Mouse (Mus musculus): ENCODE results near the gene Sdhaf1. TPM values are rescaled to one million over a fixed set of nuclear protein-coding genes. Genes with fewer than 3 reads are reported as not detected.

Sdhaf1 gene
- polyA plus RNA-seq, 1 experiment from 2014 or later = 6.4 TPM

GRCm38 (mm10) chr7:30282740-30283139 lies 41.0 kb downstream of the Sdhaf1 start:
- ChIA-PET POLR2A (no interaction called here), CTCF (interaction anchor here (1.5 to 1.7 kb wide), 2 partner anchors 18 to 50 kb away, joined by 3 to 5 read pairs; no protein-coding TSS in a partner anchor)
- DNase-seq (ENCODE audit: low read depth, low spot score) (no peak), ATAC-seq (no peak)
- in situ Hi-C loops (cut with MboI; ENCODE audit: low pct_unique_long_range_greater_than_20kb) = no loop called here
- TF ChIP-seq CTCF (IDR thresholded peaks at IDR 0.05) = no peak
- no peaks in the 10 kb centered on the region for H3K27me3 ChIP-seq

GRCm38 (mm10) chr7:30281522-30281921 lies 42.2 kb downstream of the Sdhaf1 start:
- no peak for TF ChIP-seq CTCF (IDR thresholded peaks at IDR 0.05)
- in situ Hi-C loops (cut with MboI; ENCODE audit: low pct_unique_long_range_greater_than_20kb) = no loop called here
- ChIA-PET CTCF (interaction anchor here (0.9 to 1.7 kb wide), 2 partner anchors 10 to 19 kb away, joined by 3 to 5 read pairs; partner anchors contain the start of gene Clip3), POLR2A (no interaction called here)
- DNase-seq (ENCODE audit: low read depth, low spot score) = no peak
- ATAC-seq = no peak
- H3K27me3 ChIP-seq = no peaks in the 10 kb centered on the region

- TF ChIP-seq CTCF (IDR thresholded peaks at IDR 0.05) = no peak
- POLR2A ChIA-PET = interaction anchor here (0.7 kb wide), 1 partner anchor 223 kb away, joined by 3 read pairs; no protein-coding TSS in a partner anchor
- in situ Hi-C loops (cut with MboI; ENCODE audit: low pct_unique_long_range_greater_than_20kb) = no loop called here
- no peaks in the 10 kb centered on the region for H3K27me3 ChIP-seq
- peak; percentile 71 for ATAC-seq
- CTCF ChIA-PET = interaction anchor here (0.9 to 1.5 kb wide), 4 partner anchors 11 to 64 kb away, joined by 3 to 4 read pairs (median 3); partner anchors contain the start of genes Clip3, Polr2i and Tbcb
- DNase-seq (ENCODE audit: low read depth, low spot score) = peak; percentile 72
Measured at GRCm38 (mm10) chr7:30280670-30281138, 43.0 kb downstream of the Sdhaf1 start.

- DNase-seq (ENCODE audit: low read depth, low spot score) (peak; percentile 75), ATAC-seq (peak; percentile 83)
- in situ Hi-C loops (cut with MboI; ENCODE audit: low pct_unique_long_range_greater_than_20kb) = no loop called here
- TF ChIP-seq CTCF (IDR thresholded peaks at IDR 0.05) = no peak
- H3K27me3 ChIP-seq = no peaks in the 10 kb centered on the region
- CTCF ChIA-PET = interaction anchor here (1.0 to 1.5 kb wide), 3 partner anchors 20 to 63 kb away, joined by 3 to 4 read pairs (median 3); partner anchors contain the start of genes Polr2i and Tbcb
- POLR2A ChIA-PET = interaction anchor here (0.7 kb wide), 1 partner anchor 223 kb away, joined by 3 read pairs; no protein-coding TSS in a partner anchor
Measured at GRCm38 (mm10) chr7:30279951-30280669, 43.6 kb downstream of the Sdhaf1 start, which contains the start of the genes Thap8 and Wdr62. TSS of gene Thap8 (plus strand) at chr7:30280094. TSS of gene Wdr62 (minus strand) at chr7:30280419.

- CTCF ChIA-PET = interaction anchor here (1.5 kb wide), 1 partner anchor 21 kb away, joined by 4 read pairs; no protein-coding TSS in a partner anchor
- no peak for TF ChIP-seq CTCF (IDR thresholded peaks at IDR 0.05)
- ATAC-seq (peak; percentile 42), DNase-seq (ENCODE audit: low read depth, low spot score) (no peak)
- in situ Hi-C loops (cut with MboI; ENCODE audit: low pct_unique_long_range_greater_than_20kb) = no loop called here
- POLR2A ChIA-PET = no interaction called here
- H3K27me3 ChIP-seq = no peaks in the 10 kb centered on the region
Measured at GRCm38 (mm10) chr7:30279536-30279935, 44.2 kb downstream of the Sdhaf1 start.

- POLR2A ChIA-PET = no interaction called here
- CTCF ChIA-PET = interaction anchor here (0.8 kb wide), 1 partner anchor 10 kb away, joined by 3 read pairs; no protein-coding TSS in a partner anchor
- DNase-seq (ENCODE audit: low read depth, low spot score) (no peak), ATAC-seq (no peak)
- H3K27me3 ChIP-seq = no peaks in the 10 kb centered on the region
- in situ Hi-C loops (cut with MboI; ENCODE audit: low pct_unique_long_range_greater_than_20kb) = no loop called here
- no peak for TF ChIP-seq CTCF (IDR thresholded peaks at IDR 0.05)
Measured at GRCm38 (mm10) chr7:30278911-30279310, 44.8 kb downstream of the Sdhaf1 start.

GRCm38 (mm10) chr7:30274383-30274782 lies 49.3 kb downstream of the Sdhaf1 start:
- no peak for ATAC-seq
- DNase-seq (ENCODE audit: low read depth, low spot score) = no peak
- TF ChIP-seq CTCF (IDR thresholded peaks at IDR 0.05) = no peak
- POLR2A ChIA-PET = no interaction called here
- H3K27me3 ChIP-seq = no peaks in the 10 kb centered on the region
- CTCF ChIA-PET = interaction anchor here (1.1 to 4.3 kb wide), 4 partner anchors 9 to 26 kb away, joined by 4 to 12 read pairs (median 6); no protein-coding TSS in a partner anchor
- in situ Hi-C loops (cut with MboI; ENCODE audit: low pct_unique_long_range_greater_than_20kb) = no loop called here

Other genes starting within 250 kb of the Sdhaf1 start
- gene Gm26920, start 233.5 kb downstream of the Sdhaf1 start, polyA plus RNA-seq (2021) = 1.1 TPM
- 5.3 TPM for gene Zfp566, start 233.4 kb downstream of the Sdhaf1 start, polyA plus RNA-seq (2021)
- 55.7 TPM for gene Zfp260, start 229.1 kb downstream of the Sdhaf1 start, polyA plus RNA-seq (2021)
- gene Zfp382, start 202.0 kb downstream of the Sdhaf1 start, polyA plus RNA-seq (2021) = 8.7 TPM
- gene Zfp146, start 154.1 kb downstream of the Sdhaf1 start, polyA plus RNA-seq (2021) = 56.4 TPM
- gene Cox7a1, start 139.8 kb downstream of the Sdhaf1 start, polyA plus RNA-seq (2021) = 0.89 TPM
- 456 TPM for gene Capns1, start 125.1 kb downstream of the Sdhaf1 start, polyA plus RNA-seq (2021)
- 79.3 TPM for gene Polr2i, start 91.9 kb downstream of the Sdhaf1 start, polyA plus RNA-seq (2021)
- 87.4 TPM for gene Tbcb, start 91.6 kb downstream of the Sdhaf1 start, polyA plus RNA-seq (2021)
- gene Ovol3, start 88.2 kb downstream of the Sdhaf1 start, polyA plus RNA-seq (2021) = not detected
- gene Thap8, start 43.8 kb downstream of the Sdhaf1 start, polyA plus RNA-seq (2021) = 0.14 TPM
- 9.7 TPM for gene Wdr62, start 43.5 kb downstream of the Sdhaf1 start, polyA plus RNA-seq (2021)
- gene Clip3, start 32.2 kb downstream of the Sdhaf1 start, polyA plus RNA-seq (2021) = 78.3 TPM
- 35.2 TPM for gene Alkbh6, start 15.2 kb downstream of the Sdhaf1 start, polyA plus RNA-seq (2021)
- gene Syne4, start 9.1 kb downstream of the Sdhaf1 start, polyA plus RNA-seq (2021) = 2.6 TPM
- gene E130208F15Rik, start 2.2 kb downstream of the Sdhaf1 start, polyA plus RNA-seq (2021) = 3.3 TPM
- 21.9 TPM for gene Lrfn3, start 38.9 kb upstream of the Sdhaf1 start, polyA plus RNA-seq (2021)
- gene Tyrobp, start 89.9 kb upstream of the Sdhaf1 start, polyA plus RNA-seq (2021) = not detected
- gene Hcst, start 96.0 kb upstream of the Sdhaf1 start, polyA plus RNA-seq (2021) = not detected
- gene Nfkbid, start 97.8 kb upstream of the Sdhaf1 start, polyA plus RNA-seq (2021) = 0.86 TPM
- 104 TPM for gene Aplp1, start 121.6 kb upstream of the Sdhaf1 start, polyA plus RNA-seq (2021)
- not detected for gene Kirrel2, start 133.8 kb upstream of the Sdhaf1 start, polyA plus RNA-seq (2021)
- gene Nphs1, start 134.4 kb upstream of the Sdhaf1 start, polyA plus RNA-seq (2021) = not detected
- gene Prodh2, start 169.7 kb upstream of the Sdhaf1 start, polyA plus RNA-seq (2021) = 0.05 TPM
- gene Arhgap33, start 211.2 kb upstream of the Sdhaf1 start, polyA plus RNA-seq (2021) = 5.4 TPM
- 29.8 TPM for gene Hspb6, start 228.3 kb upstream of the Sdhaf1 start, polyA plus RNA-seq (2021)
- 19.5 TPM for gene Proser3, start 228.4 kb upstream of the Sdhaf1 start, polyA plus RNA-seq (2021)
- 36.4 TPM for gene Lin37, start 235.9 kb upstream of the Sdhaf1 start, polyA plus RNA-seq (2021)
- 47.8 TPM for gene U2af1l4, start 239.4 kb upstream of the Sdhaf1 start, polyA plus RNA-seq (2021)
- 3.6 TPM for gene Gm49396, start 239.4 kb upstream of the Sdhaf1 start, polyA plus RNA-seq (2021)
- 104 TPM for gene Psenen, start 239.7 kb upstream of the Sdhaf1 start, polyA plus RNA-seq (2021)
- 1.0 TPM for gene Igflr1, start 241.5 kb upstream of the Sdhaf1 start, polyA plus RNA-seq (2021)

All from Patski (cell line).